Mouse (Mus musculus) CH12.LX (cell line): ENCODE measurements around the gene St5. TPM values are rescaled to one million over a fixed set of nuclear protein-coding genes. Genes with fewer than 3 reads are reported as not detected.

Experiments
- DNase-seq: peaks from one replicate; pipeline ENCODE4 v3.0.0-alpha.2; 2013; ENCODE audit errors: extremely low read depth
- H3K27ac ChIP-seq: 2 replicates; pipeline ENCODE4 v1.5.1; 2012; ENCODE audit warnings: low read depth, mild to moderate bottlenecking, control low read depth, moderate library complexity; ENCODE audit not compliant: insufficient read depth
- H3K27me3 ChIP-seq: replicated peaks from 2 replicates; pipeline ENCODE3; 2012; ENCODE audit warnings: inconsistent platforms
- H3K36me3 ChIP-seq, 2 experiments: replicated peaks in 1 of 2; 2 replicates each; pipeline versions ENCODE3 to v1.6.1; 2012; ENCODE audit warnings: inconsistent platforms in 1 of 2, low read length in 1 of 2, mild to moderate bottlenecking in 1 of 2, mixed read lengths in 1 of 2, moderate library complexity in 1 of 2; ENCODE audit not compliant: control insufficient read depth in 1 of 2, insufficient read depth in 1 of 2
- H3K4me1 ChIP-seq, 2 experiments: 2 replicates each; pipeline ENCODE4 v1.6.1; 2012; ENCODE audit warnings: inconsistent platforms in 1 of 2, moderate library complexity in 1 of 2; ENCODE audit not compliant: insufficient read depth in 2 of 2, control insufficient read depth in 1 of 2
- H3K4me2 ChIP-seq: 2 replicates; pipeline ENCODE4 v1.6.1; 2012; ENCODE audit warnings: low read depth, mild to moderate bottlenecking, control low read depth; ENCODE audit not compliant: poor library complexity, insufficient read depth, severe bottlenecking
- H3K4me3 ChIP-seq, 3 experiments: fragments of 150-350 bp in 1 of 3; sonication (generic) in 1 of 3; replicated peaks in 1 of 3; 2 replicates each; pipeline versions ENCODE3 to v1.5.1; 2011 to 2012; ENCODE audit warnings: low read depth in 2 of 3, low read length in 2 of 3, mild to moderate bottlenecking in 2 of 3, moderate library complexity in 2 of 3, control low read depth in 1 of 3, improper control_type of control experiment in 1 of 3, inconsistent platforms in 1 of 3, mixed read lengths in 1 of 3; ENCODE audit not compliant: poor library complexity in 1 of 3
- H3K79me2 ChIP-seq: replicated peaks from 2 replicates; pipeline ENCODE4 v1.6.1; 2012; ENCODE audit warnings: mild to moderate bottlenecking, moderate library complexity; ENCODE audit not compliant: control insufficient read depth, poor library complexity, insufficient read depth, severe bottlenecking; ENCODE audit errors: extremely low read depth
- H3K9ac ChIP-seq: 2 replicates; pipeline ENCODE4 v1.6.1; 2012; ENCODE audit warnings: low read depth, mild to moderate bottlenecking, control low read depth, moderate library complexity; ENCODE audit not compliant: insufficient read depth
- H3K9me3 ChIP-seq: replicated peaks from 2 replicates; pipeline ENCODE3; 2012; ENCODE audit warnings: low read length, inconsistent platforms, mixed read lengths
- BHLHE40 ChIP-seq: IDR thresholded peaks from 2 replicates; pipeline ENCODE4 v1.6.1; 2011; ENCODE audit warnings: mild to moderate bottlenecking, low read depth, low read length, improper control_type of control experiment
- CHD1 ChIP-seq: IDR thresholded peaks from 2 replicates; pipeline ENCODE4 v1.6.1; 2012; ENCODE audit warnings: low read depth, low read length, improper control_type of control experiment, inconsistent platforms
- CTCF ChIP-seq, 2 experiments: IDR thresholded peaks in 1 of 2; conservative IDR thresholded peaks in 1 of 2; 2 replicates each; pipeline ENCODE4 v1.5.1; 2011 to 2012; ENCODE audit warnings: low read depth in 2 of 2, low read length in 2 of 2, improper control_type of control experiment in 1 of 2, inconsistent platforms in 1 of 2, mild to moderate bottlenecking in 1 of 2, moderate library complexity in 1 of 2
- ELF1 ChIP-seq: IDR thresholded peaks from 2 replicates; pipeline ENCODE4 v1.6.1; 2014; ENCODE audit warnings: low read depth, mild to moderate bottlenecking, inconsistent platforms, low read length, improper control_type of control experiment
- EP300 ChIP-seq: IDR thresholded peaks from 2 replicates; pipeline ENCODE4 v1.6.1; 2011; ENCODE audit warnings: low read length, improper control_type of control experiment
- ETS1 ChIP-seq: conservative IDR thresholded peaks from 2 replicates; pipeline ENCODE4 v1.6.1; 2012; ENCODE audit warnings: low read depth, mild to moderate bottlenecking, inconsistent platforms, low read length, improper control_type of control experiment, moderate library complexity
- HCFC1 ChIP-seq: IDR thresholded peaks from 2 replicates; pipeline ENCODE4 v1.6.1; 2012; ENCODE audit warnings: low read depth, mild to moderate bottlenecking, inconsistent platforms, low read length, improper control_type of control experiment
- IRF4 ChIP-seq: IDR thresholded peaks from 2 replicates; pipeline ENCODE4 v1.6.1; 2014; ENCODE audit warnings: low read depth, mild to moderate bottlenecking, inconsistent platforms, low read length, improper control_type of control experiment
- JUND ChIP-seq: conservative IDR thresholded peaks from 2 replicates; pipeline ENCODE4 v1.6.1; 2011; ENCODE audit warnings: low read depth, low read length, improper control_type of control experiment
- MAFK ChIP-seq: IDR thresholded peaks from 2 replicates; pipeline ENCODE4 v1.6.1; 2011; ENCODE audit warnings: low read length, improper control_type of control experiment; ENCODE audit not compliant: insufficient replicate concordance
- MAX ChIP-seq: IDR thresholded peaks from 2 replicates; pipeline ENCODE4 v1.6.1; 2011; ENCODE audit warnings: low read length, improper control_type of control experiment
- MAZ ChIP-seq: IDR thresholded peaks from 2 replicates; pipeline ENCODE4 v1.6.1; 2012; ENCODE audit warnings: low read depth, mild to moderate bottlenecking, inconsistent platforms, low read length, improper control_type of control experiment, moderate library complexity
- MEF2A ChIP-seq: IDR thresholded peaks from 2 replicates; pipeline ENCODE4 v1.6.1; 2014; ENCODE audit warnings: low read depth, mild to moderate bottlenecking, inconsistent platforms, low read length, improper control_type of control experiment, borderline replicate concordance
- MXI1 ChIP-seq: IDR thresholded peaks from 2 replicates; pipeline ENCODE4 v1.6.1; 2011; ENCODE audit warnings: mild to moderate bottlenecking, low read depth, low read length, improper control_type of control experiment
- MYC ChIP-seq: IDR thresholded peaks from 2 replicates; pipeline ENCODE4 v1.6.1; 2011; ENCODE audit warnings: low read depth, mild to moderate bottlenecking, improper control_type of control experiment, low read length
- NELFE ChIP-seq: IDR thresholded peaks from 2 replicates; pipeline ENCODE4 v1.6.1; 2011; ENCODE audit warnings: low read depth, low read length, improper control_type of control experiment
- NRF1 ChIP-seq: IDR thresholded peaks from 2 replicates; pipeline ENCODE4 v1.6.1; 2014; ENCODE audit warnings: low read depth, mild to moderate bottlenecking, inconsistent platforms, low read length, improper control_type of control experiment, moderate library complexity
- POLR2A ChIP-seq: IDR thresholded peaks from 2 replicates; pipeline ENCODE4 v1.6.1; 2011; ENCODE audit warnings: low read depth, mild to moderate bottlenecking, improper control_type of control experiment, low read length
- RAD21 ChIP-seq: IDR thresholded peaks from 2 replicates; pipeline ENCODE4 v1.6.1; 2011; ENCODE audit warnings: low read depth, mild to moderate bottlenecking, low read length, improper control_type of control experiment, moderate library complexity
- RCOR1 ChIP-seq: conservative IDR thresholded peaks from 2 replicates; pipeline ENCODE4 v1.6.1; 2012; ENCODE audit warnings: low read depth, mild to moderate bottlenecking, inconsistent platforms, low read length, improper control_type of control experiment
- SMC3 ChIP-seq: IDR thresholded peaks from 2 replicates; pipeline ENCODE4 v1.6.1; 2011; ENCODE audit warnings: low read depth, low read length, improper control_type of control experiment
- TBP ChIP-seq: conservative IDR thresholded peaks from 2 replicates; pipeline ENCODE4 v1.6.1; 2011; ENCODE audit warnings: low read depth, low read length, improper control_type of control experiment
- TCF12 ChIP-seq: IDR thresholded peaks from 2 replicates; pipeline ENCODE4 v1.6.1; 2014; ENCODE audit warnings: low read depth, mild to moderate bottlenecking, inconsistent platforms, low read length, improper control_type of control experiment
- USF1 ChIP-seq: IDR thresholded peaks from 2 replicates; pipeline ENCODE4 v1.6.1; 2014; ENCODE audit warnings: low read depth, mild to moderate bottlenecking, inconsistent platforms, low read length, improper control_type of control experiment
- USF2 ChIP-seq: conservative IDR thresholded peaks from 2 replicates; pipeline ENCODE4 v1.6.1; 2011; ENCODE audit warnings: low read depth, low read length, improper control_type of control experiment
- ZC3H11A ChIP-seq: IDR thresholded peaks from 2 replicates; pipeline ENCODE4 v1.6.1; 2012; ENCODE audit warnings: low read depth, mild to moderate bottlenecking, inconsistent platforms, low read length, improper control_type of control experiment
- ZKSCAN1 ChIP-seq: IDR thresholded peaks from 2 replicates; pipeline ENCODE4 v1.6.1; 2012; ENCODE audit warnings: low read depth, inconsistent platforms, low read length, improper control_type of control experiment, borderline replicate concordance
- ZNF384 ChIP-seq: IDR thresholded peaks from 2 replicates; pipeline ENCODE4 v1.6.1; 2012; ENCODE audit warnings: low read depth, low read length, improper control_type of control experiment, inconsistent platforms
- dilution Hi-C: fragments of 300-500 bp; cut with MboI; formaldehyde crosslinking; loops from 2 replicates; pipeline ENCODE4 v1.14.3; 2020; ENCODE audit warnings: low sequenced_read_pairs; ENCODE audit not compliant: extremely low pct_unique_long_range_greater_than_20kb, extremely low pct_ligation_motif_present
- in situ Hi-C: fragments of 300-500 bp; cut with MboI; formaldehyde crosslinking; loops from 3 replicates; pipeline ENCODE4 v1.14.3; 2019; ENCODE audit warnings: low sequenced_read_pairs, low pct_ligation_motif_present, low pct_unique_long_range_greater_than_20kb, mixed read lengths
- polyA plus RNA-seq: library from polyadenylated mRNA; unstranded; fragments of >175 nt; gene quantifications from 2 replicates; pipeline ENCODE4 v1.2.1, GENCODE M21; 2012; ENCODE audit warnings: low read depth; ENCODE audit not compliant: insufficient read length
- total RNA-seq, 2 experiments: library from RNA; depleted of rRNA; stranded (reverse); fragments of 300-350 nt in 1 of 2; fragments of >200 nt in 1 of 2; gene quantifications; 2 replicates each; pipeline ENCODE4 v1.2.3; 2012 to 2014

The St5 gene
- total and polyA plus RNA-seq, 3 experiments, result 1.3 to 3.4 (median 1.6) TPM

DNA sequence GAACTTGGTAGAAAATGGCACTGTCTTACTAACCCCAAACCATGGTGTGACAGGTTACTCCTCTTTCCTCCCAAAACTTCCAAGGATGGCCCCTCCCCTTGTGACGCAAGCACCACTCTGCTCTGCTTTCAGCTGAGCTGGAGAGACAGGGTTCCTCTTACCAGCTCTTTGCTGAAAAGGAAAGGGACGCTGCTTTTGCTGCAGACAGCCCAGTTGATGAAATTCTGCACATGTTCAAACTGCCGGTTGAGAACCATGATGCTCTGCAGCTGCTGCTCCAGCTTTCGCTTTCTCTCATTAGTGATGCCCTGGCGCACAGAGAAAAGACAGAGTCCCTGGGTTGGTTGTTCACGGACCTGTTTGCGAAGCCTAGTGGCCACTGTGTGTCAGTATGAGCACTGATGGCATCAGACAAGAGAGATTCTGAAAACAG is 222.6 kb downstream of the St5 start:
- no peak overlapping the region for H3K27ac ChIP-seq
- no peaks in the 10 kb centered on the region for H3K9me3 ChIP-seq
- H3K4me3 ChIP-seq, result peak overlapping the region in 2 of 3 experiments; percentile 22 to 32
- H3K9ac ChIP-seq, result no peak overlapping the region
- peak; percentile 66 for DNase-seq
- H3K4me1 ChIP-seq, result peaks cover 0 to 29% of the 10 kb centered on the region in 2 experiments; a peak in 2 of 4 replicates
- dilution Hi-C loops, result no loop called here
- H3K79me2 ChIP-seq, result no peaks in the 10 kb centered on the region
- peak; percentile 53 for TF ChIP-seq SMC3
- TF ChIP-seq USF2, result no peak
- TF ChIP-seq MAX, result peak; percentile 15; the same call in 1 of the 2 replicates
- 0 out of 2 replicates have a peak, but pooled peaks have one; percentile 28 for TF ChIP-seq ETS1
- peak; percentile 28; the same call in 1 of the 2 replicates for TF ChIP-seq NRF1
- TF ChIP-seq BHLHE40, result no peak
- no peak for TF ChIP-seq MAZ
- no peak for TF ChIP-seq MEF2A
- peak; percentile 39; the same call in 1 of the 2 replicates for TF ChIP-seq MYC
- TF ChIP-seq TCF12, result peak; percentile 41; the same call in 1 of the 2 replicates
- no peak for TF ChIP-seq HCFC1
- TF ChIP-seq USF1, result no peak
- TF ChIP-seq JUND, result no peak
- peak; percentile 37; the same call in 1 of the 2 replicates for TF ChIP-seq MXI1
- no peak for TF ChIP-seq CHD1
- no peak for TF ChIP-seq ZNF384
- TF ChIP-seq RCOR1, result no peak
- no peak for TF ChIP-seq ZC3H11A
- TF ChIP-seq MAFK, result no peak
- TF ChIP-seq ZKSCAN1, result no peak
- TF ChIP-seq ELF1, result 0 out of 2 replicates have a peak, but pooled peaks have one; percentile 9
- TF ChIP-seq RAD21, result peak; percentile 39
- TF ChIP-seq CTCF (conservative IDR thresholded peaks at IDR 0.05 in 1 of 2, IDR thresholded peaks at IDR 0.05 in 1 of 2; ENCODE audit: low read depth in 2 of 2, low read length in 2 of 2), result peak; percentile 3 to 64; a peak in 2 of 4 replicates
- no peak for TF ChIP-seq NELFE
- TF ChIP-seq IRF4, result peak; percentile 56; the same call in 1 of the 2 replicates
- no peak for TF ChIP-seq POLR2A
- TF ChIP-seq TBP, result no peak
- no peak for TF ChIP-seq EP300
- no peaks in the 10 kb centered on the region for H3K27me3 ChIP-seq
- H3K4me2 ChIP-seq, result peak overlapping the region; percentile 48
- in situ Hi-C loops, result no loop called here
- no peaks in the 10 kb centered on the region for H3K36me3 ChIP-seq
